Mouse (Mus musculus) left cerebral cortex, postnatal 25 days (tissue): Measurements from ENCODE around the gene Sult2b1. TPM values are rescaled to one million over a fixed set of nuclear protein-coding genes. Genes with fewer than 3 reads are reported as not detected.
A peak's percentile ranks its signal among the peaks of the same experiment; 100 is the strongest.

Experiments used
- DNase-seq, 2 experiments: peaks; one replicate each; pipeline ENCODE4 v3.0.0; 2022; ENCODE audit warnings: low spot score in 2 of 2, mixed read lengths in 1 of 2
- intact Hi-C: fragments of 180-260 bp; cut with DNase I; formaldehyde crosslinking; loops from one replicate; pipeline ENCODE4 v1.15.1; 2025
- total RNA-seq, 2 experiments: library from RNA; stranded (reverse); gene quantifications; 2 replicates each; pipeline ENCODE4 v1.2.3; 2021

The Sult2b1 gene
- total RNA-seq, 2 experiments from 2014 or later, result 8.6 to 12.4 TPM

- no peak for DNase-seq
- intact Hi-C loops, result loop anchor here (5.0 kb wide), 1 partner anchor 86 kb away; no protein-coding TSS in a partner anchor
Measured at GRCm38 (mm10) chr7:45716460-45716857, 68.0 kb downstream of the Sult2b1 start.

GRCm38 (mm10) chr7:45715741-45716459 lies 68.6 kb downstream of the Sult2b1 start:
- DNase-seq, result no peak
- intact Hi-C loops, result loop anchor here (5.0 kb wide), 1 partner anchor 86 kb away; no protein-coding TSS in a partner anchor

- peak; percentile 98 to 99 for DNase-seq
- intact Hi-C loops, result loop anchor here (5.0 kb wide), 1 partner anchor 87 kb away; no protein-coding TSS in a partner anchor
Measured at GRCm38 (mm10) chr7:45715090-45715708, 69.3 kb downstream of the Sult2b1 start, which contains the start of gene Rpl18. Gene Rpl18 (plus strand): TSS chr7:45715457.

- DNase-seq, result no peak
- intact Hi-C loops, result loop anchor here (5.0 kb wide), 1 partner anchor 88 kb away; no protein-coding TSS in a partner anchor
Measured at GRCm38 (mm10) chr7:45714630-45715089, 69.8 kb downstream of the Sult2b1 start.

- DNase-seq, result no peak
- intact Hi-C loops, result no loop called here
Measured at GRCm38 (mm10) chr7:45713881-45714520, 70.5 kb downstream of the Sult2b1 start.

GRCm38 (mm10) chr7:45713396-45713795 lies 71.1 kb downstream of the Sult2b1 start:
- intact Hi-C loops, result no loop called here

GRCm38 (mm10) chr7:45712022-45712757 lies 72.3 kb downstream of the Sult2b1 start:
- intact Hi-C loops, result no loop called here
- DNase-seq, result no peak

More at GRCm38 (mm10) chr7:45713396-45713795, 71.1 kb downstream of the Sult2b1 start:
- DNase-seq, result no peak

- intact Hi-C loops, result no loop called here
- DNase-seq, result no peak
Measured at GRCm38 (mm10) chr7:45711316-45712021, 73.0 kb downstream of the Sult2b1 start.

GRCm38 (mm10) chr7:45710477-45711191 lies 73.8 kb downstream of the Sult2b1 start:
- intact Hi-C loops, result no loop called here

GRCm38 (mm10) chr7:45709677-45710355 lies 74.7 kb downstream of the Sult2b1 start:
- intact Hi-C loops, result loop anchor here (10.0 kb wide), 1 partner anchor 245 kb away; the partner anchor contains the start of gene Bax
- DNase-seq, result no peak

More at GRCm38 (mm10) chr7:45710477-45711191, 73.8 kb downstream of the Sult2b1 start:
- DNase-seq, result no peak

GRCm38 (mm10) chr7:45709036-45709435 lies 75.4 kb downstream of the Sult2b1 start:
- intact Hi-C loops, result loop anchor here (10.0 kb wide), 1 partner anchor 244 kb away; the partner anchor contains the start of gene Bax

GRCm38 (mm10) chr7:45708221-45708761 lies 76.2 kb downstream of the Sult2b1 start:
- intact Hi-C loops, result loop anchor here (10.0 kb wide), 1 partner anchor 243 kb away; the partner anchor contains the start of gene Bax
- no peak for DNase-seq

More at GRCm38 (mm10) chr7:45709036-45709435, 75.4 kb downstream of the Sult2b1 start:
- no peak for DNase-seq

GRCm38 (mm10) chr7:45707375-45707967 lies 77.0 kb downstream of the Sult2b1 start:
- intact Hi-C loops, result loop anchor here (10.0 kb wide), 1 partner anchor 243 kb away; the partner anchor contains the start of gene Bax
- peak; percentile 96 for DNase-seq

GRCm38 (mm10) chr7:45706721-45707241 lies 77.7 kb downstream of the Sult2b1 start:
- intact Hi-C loops, result loop anchor here (10.0 kb wide), 1 partner anchor 242 kb away; the partner anchor contains the start of gene Bax
- DNase-seq, result peak; percentile 80 to 86

GRCm38 (mm10) chr7:45705873-45706281 lies 78.6 kb downstream of the Sult2b1 start:
- intact Hi-C loops, result loop anchor here (10.0 kb wide), 1 partner anchor 241 kb away; the partner anchor contains the start of gene Bax
- DNase-seq, result peak; percentile 83 to 84

GRCm38 (mm10) chr7:45705443-45705864 lies 79.0 kb downstream of the Sult2b1 start:
- DNase-seq, result no peak

More at GRCm38 (mm10) chr7:45705443-45705864, 79.0 kb downstream of the Sult2b1 start:
- intact Hi-C loops, result loop anchor here (10.0 kb wide), 1 partner anchor 241 kb away; the partner anchor contains the start of gene Bax
